Mouse (Mus musculus) ES-E14 (cell line): ENCODE measurements around the gene Plrg1. TPM values are rescaled to one million over a fixed set of nuclear protein-coding genes. Genes with fewer than 3 reads are reported as not detected.

ENCODE experiments used
- DNase-seq: peaks from one replicate; pipeline ENCODE4 v3.0.0-alpha.2; 2013; ENCODE audit warnings: low read depth, low spot score
- H3K27ac ChIP-seq: 2 replicates; pipeline ENCODE4 v1.5.1; 2012; ENCODE audit warnings: low read depth, mild to moderate bottlenecking, low read length, moderate library complexity, mixed read lengths; ENCODE audit not compliant: poor library complexity, insufficient read depth, severe bottlenecking
- H3K36me3 ChIP-seq: 2 replicates; pipeline ENCODE4 v1.6.1; 2012; ENCODE audit warnings: mild to moderate bottlenecking, low read length, moderate library complexity, mixed read lengths; ENCODE audit not compliant: control insufficient read depth, poor library complexity, insufficient read depth, severe bottlenecking
- H3K4me1 ChIP-seq, 2 experiments: fragments of 150-350 bp in 1 of 2; sonication (generic) in 1 of 2; 2 replicates each; pipeline ENCODE4 v1.6.1; 2012; ENCODE audit warnings: low read length in 2 of 2, mild to moderate bottlenecking in 1 of 2, mixed read lengths in 1 of 2; ENCODE audit not compliant: control insufficient read depth in 2 of 2, insufficient read depth in 2 of 2, poor library complexity in 1 of 2
- H3K4me3 ChIP-seq, 2 experiments: fragments of 150-350 bp in 1 of 2; sonication (generic) in 1 of 2; 2 replicates each; pipeline ENCODE4 v1.5.1; 2012; ENCODE audit warnings: low read length in 2 of 2, low read depth in 1 of 2, mild to moderate bottlenecking in 1 of 2, mixed read lengths in 1 of 2; ENCODE audit not compliant: insufficient read depth in 1 of 2, poor library complexity in 1 of 2, severe bottlenecking in 1 of 2
- H3K9ac ChIP-seq: 2 replicates; pipeline ENCODE4 v1.6.1; 2012; ENCODE audit warnings: low read depth, mild to moderate bottlenecking, low read length, mixed read lengths; ENCODE audit not compliant: poor library complexity, insufficient read depth, severe bottlenecking
- H3K9me3 ChIP-seq: fragments of 150-350 bp; sonication (generic); 2 replicates; pipeline ENCODE4 v1.6.1; 2012; ENCODE audit warnings: low read depth, mild to moderate bottlenecking, low read length; ENCODE audit not compliant: control insufficient read depth, insufficient read depth
- CHD2 ChIP-seq: IDR thresholded peaks from 2 replicates; pipeline ENCODE4 v1.6.1; 2014; ENCODE audit warnings: mild to moderate bottlenecking, low read depth, low read length, inconsistent platforms
- HCFC1 ChIP-seq: IDR thresholded peaks from 2 replicates; pipeline ENCODE4 v1.6.1; 2012; ENCODE audit warnings: low read length, inconsistent platforms, borderline replicate concordance; ENCODE audit not compliant: insufficient read depth
- MAFK ChIP-seq: IDR thresholded peaks from 2 replicates; pipeline ENCODE4 v1.6.1; 2014; ENCODE audit warnings: mild to moderate bottlenecking, low read depth, low read length, inconsistent platforms; ENCODE audit not compliant: insufficient read depth
- ZC3H11A ChIP-seq: IDR thresholded peaks from 2 replicates; pipeline ENCODE4 v1.6.1; 2012; ENCODE audit warnings: low read depth, mild to moderate bottlenecking, inconsistent platforms, low read length, borderline replicate concordance
- ZNF384 ChIP-seq: IDR thresholded peaks from 2 replicates; pipeline ENCODE4 v1.6.1; 2012; ENCODE audit warnings: low read depth, low read length, inconsistent platforms
- in situ Hi-C, 2 experiments: fragments of 600-800 bp; cut with MboI; formaldehyde crosslinking; loops; one replicate each; pipeline ENCODE4 v1.15.1; 2025; ENCODE audit warnings: low sequenced_read_pairs in 2 of 2, inconsistent platforms in 1 of 2; ENCODE audit not compliant: unreplicated experiment in 2 of 2
- total RNA-seq: library from RNA; depleted of rRNA; stranded (reverse); fragments of 300-350 nt; gene quantifications from 2 replicates; pipeline ENCODE4 v1.2.3, GENCODE M21; 2012

Plrg1 gene
- total RNA-seq, 1 experiment: 81.7 TPM

GRCm38 (mm10) chr3:83042451-83042850 is 12.9 kb upstream of the Plrg1 start:
- no peak for DNase-seq
- H3K4me1 ChIP-seq: no peaks in the 10 kb centered on the region
- TF ChIP-seq ZC3H11A (no peak), HCFC1 (no peak), CHD2 (no peak), ZNF384 (no peak), MAFK (no peak)
- H3K9me3 ChIP-seq: no peaks in the 10 kb centered on the region
- in situ Hi-C loops: no loop called here
- H3K9ac ChIP-seq: no peak overlapping the region
- H3K27ac ChIP-seq: no peak overlapping the region
- H3K4me3 ChIP-seq: no peak overlapping the region
- no peaks in the 10 kb centered on the region for H3K36me3 ChIP-seq

GRCm38 (mm10) chr3:83046649-83047048 is 8.7 kb upstream of the Plrg1 start:
- Histone ChIP-seq H3K9me3 (no peaks in the 10 kb centered on the region), H3K4me1 (no peaks in the 10 kb centered on the region), H3K27ac (no peak overlapping the region), H3K4me3 (no peak overlapping the region), H3K9ac (no peak overlapping the region), H3K36me3 (no peaks in the 10 kb centered on the region)
- DNase-seq: no peak
- TF ChIP-seq HCFC1: no peak
- TF ChIP-seq ZC3H11A: no peak
- no peak for TF ChIP-seq ZNF384
- no peak for TF ChIP-seq CHD2
- in situ Hi-C loops: no loop called here

- in situ Hi-C loops: loop anchor here in 1 of 2 experiments (25.0 kb wide), 1 partner anchor 687 kb away; the partner anchor contains the start of gene Map9
- H3K36me3 ChIP-seq: no peaks in the 10 kb centered on the region
- TF ChIP-seq ZNF384 (no peak), MAFK (no peak), CHD2 (no peak), ZC3H11A (no peak), HCFC1 (no peak)
- H3K9me3 ChIP-seq: no peaks in the 10 kb centered on the region
- no peak within 1 kb of the TSS for H3K27ac ChIP-seq
- no peaks in the 10 kb centered on the region for H3K4me1 ChIP-seq
- DNase-seq: no peak
- no peak within 1 kb of the TSS for H3K9ac ChIP-seq
- no peak within 1 kb of the TSS for H3K4me3 ChIP-seq
These were observed 5.6 kb upstream of the Plrg1 start, which contains the start of gene Fgb for GRCm38 (mm10) chr3:83049680-83050079. Gene Fgb, minus strand, starts transcription at chr3:83049863.

GRCm38 (mm10) chr3:83050661-83051060 is 4.7 kb upstream of the Plrg1 start:
- in situ Hi-C loops: loop anchor here in 1 of 2 experiments (25.0 kb wide), 1 partner anchor 688 kb away; the partner anchor contains the start of gene Map9

More at GRCm38 (mm10) chr3:83050661-83051060, 4.7 kb upstream of the Plrg1 start:
- Histone ChIP-seq H3K4me3 (no peak overlapping the region), H3K36me3 (no peaks in the 10 kb centered on the region), H3K27ac (no peak overlapping the region), H3K9me3 (no peaks in the 10 kb centered on the region), H3K9ac (no peak overlapping the region), H3K4me1 (no peaks in the 10 kb centered on the region)
- no peak for DNase-seq
- TF ChIP-seq ZNF384: no peak
- no peak for TF ChIP-seq HCFC1
- TF ChIP-seq CHD2: no peak
- no peak for TF ChIP-seq MAFK
- no peak for TF ChIP-seq ZC3H11A
